Mouse (Mus musculus): ENCODE measurements at regions not wholly inside any gene's neighbourhood (a gene's known extent, or its start where the extent isn't known, plus 50 kb on each side); places are given as distances from the start of the nearest gene placed in this dataset.
A peak's percentile ranks its signal among the peaks of the same experiment; 100 is the strongest.

GRCm38 (mm10) chr13:82849037-82849436 lies 654.8 kb upstream of the Mef2c start:
- DNase-seq (ENCODE audit: low read depth, low spot score) = peak; percentile 20

DNA sequence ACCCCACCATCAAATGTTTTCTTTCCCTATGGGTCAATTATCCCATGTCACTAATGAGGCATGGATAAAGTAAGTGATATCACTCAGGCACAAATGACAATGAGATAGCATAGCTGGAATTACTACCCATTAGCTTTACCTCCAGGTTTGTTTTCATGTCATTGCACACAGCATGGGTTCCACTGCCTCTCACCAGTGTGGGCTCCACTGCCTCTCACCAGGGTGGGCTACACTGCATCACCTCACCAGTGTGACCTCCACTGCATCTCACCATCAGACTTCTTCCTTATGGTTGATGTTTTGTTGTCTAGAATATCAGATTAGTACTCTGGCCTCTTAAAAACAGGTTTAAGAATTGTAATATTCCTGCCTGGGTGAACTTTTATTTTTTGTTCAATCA lies 634.0 kb upstream of the Mef2c start:
- no peak for DNase-seq (ENCODE audit: low read depth, low spot score)

GRCm38 (mm10) chr13:82874091-82874490 lies 629.7 kb upstream of the Mef2c start:
- DNase-seq (ENCODE audit: low read depth, low spot score) = peak; percentile 53

DNA sequence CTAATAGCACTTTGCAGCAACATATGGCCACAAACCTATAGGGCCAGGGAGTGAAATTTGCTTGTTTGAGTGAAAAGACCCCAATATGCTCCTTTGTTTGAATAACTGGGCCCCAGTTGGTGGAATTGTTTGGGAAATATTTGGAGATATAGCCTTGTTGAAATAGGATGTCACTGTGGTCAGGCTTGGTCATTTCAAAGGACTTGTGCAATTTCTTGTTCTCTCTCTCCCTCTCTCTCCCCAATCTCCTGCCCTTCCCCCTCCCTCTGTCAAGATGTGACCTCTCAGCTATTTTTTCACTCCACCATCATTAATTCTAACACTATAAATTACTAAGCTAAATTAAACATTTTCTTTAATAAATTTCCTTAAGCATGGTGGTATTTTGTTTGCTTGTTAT lies 620.5 kb upstream of the Mef2c start:
- DNase-seq (ENCODE audit: low read depth, low spot score) = no peak

- no peak for DNase-seq (ENCODE audit: low read depth, low spot score)
Measured at GRCm38 (mm10) chr13:82888755-82889154, 615.1 kb upstream of the Mef2c start.

- peak; percentile 67 for DNase-seq (ENCODE audit: low read depth, low spot score)
Measured at GRCm38 (mm10) chr13:82892731-82893130, 611.1 kb upstream of the Mef2c start.

DNA sequence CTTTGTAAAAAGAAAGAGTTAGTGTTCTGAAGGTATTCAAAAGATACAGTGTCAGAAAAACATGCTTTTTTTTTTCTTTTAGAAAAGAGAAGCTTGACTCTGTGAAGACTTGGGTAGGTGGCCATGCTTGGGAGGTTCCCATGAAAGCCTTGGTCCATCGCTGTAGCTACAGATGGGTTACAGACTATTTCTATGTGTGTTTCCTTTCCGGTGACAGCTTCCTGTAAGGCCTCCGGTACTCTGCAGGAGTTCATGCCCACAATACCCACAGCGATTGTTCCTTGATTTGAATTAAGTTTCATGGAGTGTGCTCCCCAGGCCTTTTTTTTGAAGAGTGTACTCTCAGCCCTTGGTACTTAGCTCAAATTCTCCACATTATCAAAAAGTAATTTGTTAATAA lies 604.1 kb upstream of the Mef2c start:
- no peak for DNase-seq (ENCODE audit: low read depth, low spot score)

GRCm38 (mm10) chr13:82902160-82902559 lies 601.7 kb upstream of the Mef2c start:
- peak; percentile 8 for DNase-seq (ENCODE audit: low read depth, low spot score)

- DNase-seq (ENCODE audit: low read depth, low spot score) = no peak
Measured at GRCm38 (mm10) chr13:82903637-82904036, 600.2 kb upstream of the Mef2c start.

DNA sequence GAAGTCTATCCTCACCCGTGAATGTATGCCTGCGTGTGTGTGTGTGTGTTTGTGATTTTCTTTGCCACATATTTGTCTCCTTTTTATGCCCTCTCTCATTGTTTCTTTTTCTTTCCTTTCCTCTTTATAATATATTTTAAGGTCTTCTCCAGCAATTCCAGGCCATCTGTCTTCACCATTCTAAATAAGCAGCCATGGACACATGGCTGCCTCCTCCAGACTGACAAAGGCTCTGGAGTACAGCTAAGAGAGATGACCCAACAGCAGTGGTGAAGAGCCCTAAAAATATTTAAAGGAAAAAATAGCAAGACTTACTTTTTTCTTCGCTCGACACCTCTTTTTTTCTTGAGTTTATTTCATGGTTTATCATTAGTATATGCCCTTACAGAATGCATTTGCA lies 596.1 kb upstream of the Mef2c start:
- DNase-seq (ENCODE audit: low read depth, low spot score) = peak; percentile 66

GRCm38 (mm10) chr13:82909151-82909550 lies 594.7 kb upstream of the Mef2c start:
- DNase-seq (ENCODE audit: low read depth, low spot score) = peak; percentile 61

DNA sequence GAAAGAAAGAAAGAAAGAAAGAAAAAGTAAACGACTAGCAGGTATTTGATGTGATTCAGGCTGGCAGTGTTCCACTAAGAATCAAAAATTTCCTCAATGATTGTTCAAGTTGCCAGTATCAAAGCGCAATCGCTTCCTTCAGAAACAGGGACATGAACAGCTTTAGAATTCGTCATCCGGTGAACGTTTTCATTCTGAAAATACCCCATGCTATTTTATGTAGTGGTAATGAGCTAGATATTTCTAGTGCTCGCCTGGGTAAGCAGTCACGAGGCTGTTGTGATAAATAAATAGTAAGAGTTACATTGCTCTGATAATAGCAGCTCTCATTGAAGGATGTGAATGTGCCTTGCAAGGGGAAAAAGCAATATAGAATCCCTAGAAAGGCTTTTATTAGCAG lies 591.0 kb upstream of the Mef2c start:
- DNase-seq (ENCODE audit: low read depth, low spot score) = peak; percentile 66

DNA sequence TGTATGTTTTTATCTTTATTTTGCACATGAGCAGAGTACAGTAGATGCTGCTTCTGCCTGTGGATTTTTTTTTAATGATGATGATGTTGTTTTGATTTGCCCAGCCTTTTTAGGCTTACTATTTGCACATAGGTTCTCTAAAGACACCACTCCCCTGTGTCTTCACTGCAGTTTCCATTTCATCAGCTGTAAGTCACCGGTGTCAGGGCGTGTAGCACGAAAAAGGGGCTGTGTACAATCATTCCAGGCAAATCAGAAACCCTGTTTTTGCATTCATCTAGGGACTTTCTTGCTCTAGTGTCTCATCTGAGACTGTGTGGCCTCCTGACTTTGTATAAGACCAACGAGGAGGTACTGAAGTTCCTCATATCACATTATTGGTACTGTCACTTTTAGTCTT lies 588.6 kb upstream of the Mef2c start:
- DNase-seq (ENCODE audit: low read depth, low spot score) = no peak

DNA sequence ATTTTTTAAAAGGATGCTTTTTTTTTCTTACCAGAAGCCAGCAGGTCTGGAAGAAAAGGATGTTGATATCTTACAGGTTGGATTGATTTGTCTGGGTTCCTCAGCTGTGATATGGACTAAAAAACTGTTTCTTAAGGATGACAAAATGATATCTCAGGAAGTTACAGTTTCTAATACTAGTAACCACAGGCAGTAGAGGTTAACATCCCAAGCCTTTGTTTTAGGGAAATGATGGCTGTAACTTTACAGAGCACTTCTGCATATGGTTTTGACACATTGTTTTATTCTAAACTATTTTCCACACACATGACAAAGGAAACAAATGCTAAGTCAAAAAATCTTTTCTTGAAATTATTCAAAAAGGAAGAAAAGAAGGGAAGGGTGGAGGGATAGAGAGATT lies 573.8 kb upstream of the Mef2c start:
- no peak for DNase-seq (ENCODE audit: low read depth, low spot score)

GRCm38 (mm10) chr13:82937856-82938255 lies 566.0 kb upstream of the Mef2c start:
- DNase-seq (ENCODE audit: low read depth, low spot score) = peak; percentile 37

GRCm38 (mm10) chr13:82942691-82943341 lies 561.0 kb upstream of the Mef2c start:
- DNase-seq (ENCODE audit: low read depth, low spot score) = peak; percentile 70

DNA sequence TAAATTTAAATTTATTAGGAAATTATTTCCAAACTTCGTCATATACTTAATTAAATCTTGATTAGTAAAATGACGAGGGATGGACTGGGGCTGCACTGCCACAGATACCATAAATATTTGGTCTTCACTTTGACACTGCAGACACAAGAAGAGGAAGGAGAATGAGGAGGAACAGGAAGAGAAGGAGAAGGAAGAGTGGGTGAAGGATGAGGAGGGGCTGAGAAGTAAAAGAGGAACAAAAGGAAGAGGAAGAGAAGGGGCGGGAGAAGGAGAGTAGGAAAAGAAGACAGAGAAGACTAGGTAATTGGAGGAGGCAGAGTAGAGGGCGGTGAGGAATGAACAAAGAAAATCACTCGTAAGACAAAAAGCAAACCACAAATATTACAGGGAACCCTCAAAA lies 556.9 kb upstream of the Mef2c start:
- no peak for DNase-seq (ENCODE audit: low read depth, low spot score)

DNA sequence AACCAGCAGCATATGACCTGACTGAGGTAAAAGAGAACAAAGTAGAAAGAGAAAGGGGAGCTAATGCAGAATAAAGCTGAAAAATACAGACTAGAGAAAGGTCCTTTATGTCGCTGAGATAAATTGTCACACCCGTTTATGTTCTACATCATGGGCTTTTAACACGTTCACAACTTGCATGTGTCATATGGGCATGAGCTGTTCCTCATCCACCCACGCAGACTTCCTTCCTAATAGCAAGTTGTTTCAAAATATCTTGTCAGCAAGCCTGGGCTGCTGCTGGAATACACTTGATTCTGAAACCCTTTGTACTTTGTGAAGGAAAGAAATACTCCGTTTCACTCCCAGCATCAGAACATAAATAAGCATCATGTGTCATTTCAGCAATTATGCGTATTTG lies 554.3 kb upstream of the Mef2c start:
- peak; percentile 77 for DNase-seq (ENCODE audit: low read depth, low spot score)

DNA sequence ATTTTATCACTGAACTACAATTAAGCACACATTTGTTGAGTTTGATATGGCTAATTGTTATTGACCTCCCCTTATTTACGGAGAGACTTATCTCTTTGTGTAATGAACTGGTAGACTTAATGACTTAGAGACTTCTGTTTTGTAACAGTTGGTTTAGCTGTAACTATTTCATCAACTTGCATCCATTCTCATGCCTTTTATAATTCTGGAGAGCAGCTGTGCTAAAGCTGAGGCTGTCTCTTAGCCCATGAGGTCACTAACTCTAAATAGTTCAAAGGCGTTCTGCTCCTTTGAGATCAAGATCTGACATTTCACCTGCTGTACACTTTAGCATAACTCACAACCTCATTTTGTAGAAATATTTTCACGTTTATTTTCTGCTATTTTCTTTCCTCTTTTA lies 541.5 kb upstream of the Mef2c start:
- DNase-seq (ENCODE audit: low read depth, low spot score) = no peak

DNA sequence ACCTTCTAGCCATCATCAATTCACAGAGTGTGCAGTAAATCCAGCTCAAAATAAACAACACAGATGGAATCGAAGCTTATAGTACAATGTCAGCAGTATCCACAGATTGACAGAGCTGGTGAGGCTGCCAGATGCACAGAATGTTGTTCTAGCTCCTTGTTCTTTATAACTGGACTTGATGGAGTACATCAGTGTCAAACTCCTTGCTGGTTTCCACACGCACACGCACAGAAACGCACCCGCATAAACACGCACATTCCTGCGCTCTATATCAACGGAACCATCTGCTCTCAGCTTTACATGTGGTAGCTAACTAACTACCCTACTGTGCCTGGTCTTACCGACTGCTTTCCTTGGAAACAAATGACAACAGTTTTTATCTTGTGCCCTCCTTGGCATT lies 532.1 kb upstream of the Mef2c start:
- peak; percentile 40 for DNase-seq (ENCODE audit: low read depth, low spot score)

DNA sequence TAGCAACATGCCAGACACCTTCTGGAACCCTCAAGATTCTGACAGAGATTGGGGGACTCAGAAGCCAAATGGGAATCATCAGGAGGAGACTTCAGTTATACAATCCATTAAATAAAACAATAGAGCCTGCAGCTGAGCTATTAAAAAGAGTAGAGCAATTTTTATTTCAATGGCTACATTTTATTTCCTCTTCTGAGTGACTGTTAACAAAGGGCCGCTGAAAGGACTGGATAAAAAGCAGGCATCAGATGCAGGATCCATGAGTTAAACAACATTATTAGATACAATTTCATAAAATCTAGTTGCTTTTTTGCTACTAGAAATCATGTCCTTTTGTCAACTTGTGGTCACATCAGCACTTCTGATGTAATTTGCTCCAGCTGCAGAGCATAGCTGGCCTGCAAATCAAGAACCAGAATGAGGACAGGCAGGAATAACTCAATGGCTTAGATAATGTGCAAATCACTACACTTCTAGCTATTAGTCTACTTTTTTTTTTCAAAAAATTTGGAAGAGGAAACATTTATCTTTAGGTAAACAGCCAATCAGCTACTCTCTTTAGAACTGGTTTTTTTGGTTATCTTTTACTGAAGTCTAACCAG lies 529.5 kb upstream of the Mef2c start:
- DNase-seq (ENCODE audit: low read depth, low spot score) = peak; percentile 32

DNA sequence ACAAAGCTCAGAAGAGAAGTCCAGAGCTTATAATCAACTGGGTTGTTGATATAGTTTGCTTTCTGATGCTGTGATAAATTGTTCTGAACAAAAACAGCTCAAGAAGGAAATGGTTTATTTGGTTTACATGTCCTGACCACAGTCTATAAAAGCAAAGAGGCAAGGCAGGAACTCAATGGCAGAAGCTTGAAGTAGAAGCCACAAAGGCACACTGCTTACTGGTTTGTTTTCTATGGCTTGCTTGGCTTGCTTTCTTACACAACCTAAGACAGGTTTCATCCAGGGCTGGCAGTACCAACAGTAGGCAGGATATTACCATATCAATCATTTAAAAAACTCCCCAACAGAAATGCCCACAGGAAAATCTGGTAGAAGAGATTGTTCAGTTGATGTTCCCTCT lies 502.7 kb upstream of the Mef2c start:
- no peak for DNase-seq (ENCODE audit: low read depth, low spot score)

GRCm38 (mm10) chr13:83016686-83017085 lies 487.1 kb upstream of the Mef2c start:
- peak; percentile 25 for DNase-seq (ENCODE audit: low read depth, low spot score)

DNA sequence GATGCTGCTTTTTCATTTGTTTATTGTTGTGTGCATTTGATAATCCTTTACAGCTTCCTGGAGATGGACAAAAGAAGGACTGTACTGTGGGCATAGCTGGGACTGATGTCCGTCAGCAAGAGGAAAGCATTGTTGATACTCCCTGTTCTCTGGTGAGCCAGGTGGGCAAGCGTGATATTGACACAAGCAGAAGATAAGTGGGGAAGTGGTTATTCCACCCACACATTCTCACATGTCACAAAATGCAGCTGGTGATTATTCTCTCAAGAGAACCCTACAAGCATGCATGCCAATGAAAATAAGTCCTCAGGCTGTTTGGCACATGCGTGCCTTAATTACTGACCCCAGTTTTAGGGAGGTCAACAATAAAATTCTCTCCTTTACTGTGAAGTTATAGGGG lies 483.0 kb upstream of the Mef2c start:
- peak; percentile 12 for DNase-seq (ENCODE audit: low read depth, low spot score)
